Mouse (Mus musculus) hindbrain, embryonic 11.5 days (tissue): Measurements from ENCODE around the gene Edem1. TPM values are rescaled to one million over a fixed set of nuclear protein-coding genes. Genes with fewer than 3 reads are reported as not detected.

Experiments used
- ATAC-seq: fragments of 200-750 bp; cut with Nextera tagmentation; 2 replicates; pipeline ENCODE4 v1.8.0; 2017; ENCODE audit warnings: mild to moderate bottlenecking, moderate TSS enrichment, moderate library complexity; ENCODE audit not compliant: low FRiP score
- DNase-seq: peaks from one replicate; pipeline ENCODE4 v3.0.0-alpha.2; 2015; ENCODE audit warnings: low spot score
- H3K27ac ChIP-seq: fragments of 300-500 bp; sonication (generic); 2 replicates; pipeline ENCODE4 v1.5.1; 2014; ENCODE audit warnings: mild to moderate bottlenecking, low read depth, low read length
- H3K27me3 ChIP-seq: fragments of 300-500 bp; sonication (generic); 2 replicates; pipeline ENCODE4 v1.6.1; 2014; ENCODE audit warnings: mild to moderate bottlenecking, low read length, moderate library complexity, mixed read lengths; ENCODE audit not compliant: control insufficient read depth, insufficient read depth
- H3K36me3 ChIP-seq: fragments of 300-500 bp; sonication (generic); 2 replicates; pipeline ENCODE4 v1.6.1; 2014; ENCODE audit warnings: mild to moderate bottlenecking, low read length, moderate library complexity, mixed read lengths; ENCODE audit not compliant: control insufficient read depth, insufficient read depth
- H3K4me1 ChIP-seq: fragments of 300-500 bp; sonication (generic); replicated peaks from 2 replicates; pipeline ENCODE4 v1.6.1; 2014; ENCODE audit warnings: low read length, mixed read lengths; ENCODE audit not compliant: control insufficient read depth, insufficient read depth
- H3K4me2 ChIP-seq: fragments of 300-500 bp; sonication (generic); replicated peaks from 2 replicates; pipeline ENCODE4 v1.6.1; 2014; ENCODE audit warnings: mild to moderate bottlenecking, low read depth, low read length
- H3K4me3 ChIP-seq: fragments of 300-500 bp; sonication (generic); 2 replicates; pipeline ENCODE4 v1.5.1; 2014; ENCODE audit warnings: low read depth, low read length
- H3K9ac ChIP-seq: fragments of 300-500 bp; sonication (generic); 2 replicates; pipeline ENCODE4 v1.6.1; 2014; ENCODE audit warnings: low read depth, low read length
- H3K9me3 ChIP-seq: fragments of 300-500 bp; sonication (generic); 2 replicates; pipeline ENCODE4 v1.6.1; 2016; ENCODE audit warnings: low read length; ENCODE audit not compliant: control insufficient read depth
- WGBS: fragments of 180-500 bp; shearing (Covaris S2); extraction: QIAGEN DNeasy Blood & Tissue Kit; methylation state at CpG from one replicate; pipeline ENCODE4 v1.1.7; 2014; 5-methylcytosine and 5-hydroxymethylcytosine counted together
- polyA plus RNA-seq: library from polyadenylated mRNA; unstranded; fragments of >200 nt; fragmentation: Nextera tagmentation; extraction: Ambion mirVana; gene quantifications from 2 replicates; pipeline ENCODE4 v1.2.1, GENCODE M21; 2014

The Edem1 gene
- polyA plus RNA-seq: 22.0 and 22.2 TPM in 2 replicates

- DNase-seq: peak; percentile 98
- ATAC-seq: peak; percentile 99
- under 1% methylated on average over 64 of the region's 67 CpGs for WGBS
- no peaks in the 10 kb centered on the region for H3K36me3 ChIP-seq
- no peaks in the 10 kb centered on the region for H3K9me3 ChIP-seq
- H3K4me2 ChIP-seq: peak within 1 kb of the TSS; percentile 59
- H3K27me3 ChIP-seq: no peaks in the 10 kb centered on the region
- peak within 1 kb of the TSS; percentile 92 for H3K4me3 ChIP-seq
- H3K27ac ChIP-seq: peak within 1 kb of the TSS; percentile 83
- peaks cover 4% of the 10 kb centered on the region; the same call in 1 of the 2 replicates for H3K4me1 ChIP-seq
- peak within 1 kb of the TSS; percentile 95 for H3K9ac ChIP-seq
Observed at GRCm38 (mm10) chr6:108828234-108828868, at the start of gene Edem1. TSS of gene Edem1 (plus strand) at chr6:108828641.

GRCm38 (mm10) chr6:108781865-108782264, 46.6 kb upstream of the Edem1 start:
- H3K9me3 ChIP-seq: no peaks in the 10 kb centered on the region
- no peak overlapping the region for H3K4me3 ChIP-seq
- H3K27ac ChIP-seq: no peak overlapping the region
- H3K4me2 ChIP-seq: no peak overlapping the region
- ATAC-seq: no peak
- H3K27me3 ChIP-seq: no peaks in the 10 kb centered on the region
- H3K9ac ChIP-seq: no peak overlapping the region
- DNase-seq: no peak
- WGBS: 73% methylated on average over 6 of the region's 6 CpGs
- no peaks in the 10 kb centered on the region for H3K36me3 ChIP-seq
- H3K4me1 ChIP-seq: peaks cover 4% of the 10 kb centered on the region; the same call in 1 of the 2 replicates

- DNase-seq: peak; percentile 98
- 10% methylated on average over 35 of the region's 36 CpGs for WGBS
- no peaks in the 10 kb centered on the region for H3K9me3 ChIP-seq
Observed at GRCm38 (mm10) chr6:108782526-108783183, 45.8 kb upstream of the Edem1 start, which contains the start of gene Arl8b. TSS of gene Arl8b (plus strand) at chr6:108783099.

GRCm38 (mm10) chr6:108783184-108783881, 45.1 kb upstream of the Edem1 start:
- H3K9ac ChIP-seq: peak overlapping the region; percentile 96
- WGBS: under 1% methylated on average over 53 of the region's 57 CpGs
- DNase-seq: peak; percentile 67

More at GRCm38 (mm10) chr6:108782526-108783183, 45.8 kb upstream of the Edem1 start, which contains the start of gene Arl8b:
- peak; percentile 94 for ATAC-seq
- Histone ChIP-seq H3K4me3 (peak within 1 kb of the TSS; percentile 97), H3K27me3 (no peaks in the 10 kb centered on the region), H3K9ac (peak within 1 kb of the TSS; percentile 96), H3K4me2 (peak within 1 kb of the TSS; percentile 79), H3K36me3 (no peaks in the 10 kb centered on the region), H3K4me1 (peaks cover 4% of the 10 kb centered on the region; the same call in 1 of the 2 replicates), H3K27ac (peak within 1 kb of the TSS; percentile 76)

GRCm38 (mm10) chr6:108784056-108784455, 44.4 kb upstream of the Edem1 start:
- H3K4me2 ChIP-seq: peak overlapping the region; percentile 79
- H3K4me3 ChIP-seq: peak overlapping the region; percentile 97
- peaks cover 4% of the 10 kb centered on the region; the same call in 1 of the 2 replicates for H3K4me1 ChIP-seq
- no peak overlapping the region for H3K27ac ChIP-seq
- WGBS: 40% methylated on average over 11 of the region's 11 CpGs
- H3K9ac ChIP-seq: peak overlapping the region; percentile 96
- H3K9me3 ChIP-seq: no peaks in the 10 kb centered on the region
- H3K27me3 ChIP-seq: no peaks in the 10 kb centered on the region
- H3K36me3 ChIP-seq: no peaks in the 10 kb centered on the region
- no peak for ATAC-seq
- DNase-seq: no peak

More at GRCm38 (mm10) chr6:108783184-108783881, 45.1 kb upstream of the Edem1 start:
- peak overlapping the region; percentile 79 for H3K4me2 ChIP-seq
- H3K4me3 ChIP-seq: peak overlapping the region; percentile 97
- peaks cover 4% of the 10 kb centered on the region; the same call in 1 of the 2 replicates for H3K4me1 ChIP-seq
- peak overlapping the region; percentile 76 for H3K27ac ChIP-seq
- H3K27me3 ChIP-seq: no peaks in the 10 kb centered on the region
- no peaks in the 10 kb centered on the region for H3K36me3 ChIP-seq
- peak; percentile 83 for ATAC-seq
- H3K9me3 ChIP-seq: no peaks in the 10 kb centered on the region

GRCm38 (mm10) chr6:108784796-108785195, 43.6 kb upstream of the Edem1 start:
- no peak overlapping the region for H3K4me3 ChIP-seq
- no peaks in the 10 kb centered on the region for H3K9me3 ChIP-seq
- H3K36me3 ChIP-seq: no peaks in the 10 kb centered on the region
- no peak for ATAC-seq
- no peaks in the 10 kb centered on the region for H3K27me3 ChIP-seq
- peak overlapping the region; percentile 79; the same call in 1 of the 2 replicates for H3K4me2 ChIP-seq
- WGBS: 72% methylated on average over 5 of the region's 5 CpGs
- H3K27ac ChIP-seq: no peak overlapping the region
- peaks cover 4% of the 10 kb centered on the region; the same call in 1 of the 2 replicates for H3K4me1 ChIP-seq
- no peak for DNase-seq
- H3K9ac ChIP-seq: no peak overlapping the region

- WGBS: 94% methylated on average over 3 of the region's 3 CpGs
- Histone ChIP-seq H3K4me2 (no peak overlapping the region), H3K4me1 (peaks cover 4% of the 10 kb centered on the region; the same call in 1 of the 2 replicates), H3K9ac (no peak overlapping the region), H3K27me3 (no peaks in the 10 kb centered on the region), H3K9me3 (no peaks in the 10 kb centered on the region), H3K27ac (no peak overlapping the region), H3K36me3 (no peaks in the 10 kb centered on the region), H3K4me3 (no peak overlapping the region)
- no peak for DNase-seq
- ATAC-seq: no peak
Observed at GRCm38 (mm10) chr6:108785551-108785950, 42.9 kb upstream of the Edem1 start.

- H3K9ac ChIP-seq: no peak overlapping the region
- DNase-seq: no peak
- H3K27ac ChIP-seq: no peak overlapping the region
- no peaks in the 10 kb centered on the region for H3K36me3 ChIP-seq
- no peak overlapping the region for H3K4me3 ChIP-seq
- 84% methylated on average over 5 of the region's 5 CpGs for WGBS
- H3K27me3 ChIP-seq: no peaks in the 10 kb centered on the region
- H3K9me3 ChIP-seq: no peaks in the 10 kb centered on the region
- ATAC-seq: no peak
- no peak overlapping the region for H3K4me2 ChIP-seq
- no peaks in the 10 kb centered on the region for H3K4me1 ChIP-seq
Observed at GRCm38 (mm10) chr6:108791498-108791897, 36.9 kb upstream of the Edem1 start.
